Mouse (Mus musculus) left cerebral cortex, adult 8-10 months (tissue): ENCODE measurements around the gene Vmn1r223. TPM values are rescaled to one million over a fixed set of nuclear protein-coding genes. Genes with fewer than 3 reads are reported as not detected.

Source experiments
- total RNA-seq, 4 experiments: library from RNA; stranded (reverse); gene quantifications; 2 replicates each; pipeline ENCODE4 v1.2.4; 2022

The Vmn1r223 gene
- total RNA-seq, 4 experiments from 2014 or later = not detected

Other genes starting within 250 kb of the Vmn1r223 start
- gene Vmn1r213, start 239.5 kb upstream of the Vmn1r223 start, total RNA-seq = not detected
- not detected for gene Vmn1r214, start 216.7 kb upstream of the Vmn1r223 start, total RNA-seq
- not detected for gene Vmn1r215, start 179.1 kb upstream of the Vmn1r223 start, total RNA-seq
- not detected for gene Vmn1r217, start 128.9 kb upstream of the Vmn1r223 start, total RNA-seq
- gene Vmn1r218, start 114.0 kb upstream of the Vmn1r223 start, total RNA-seq = not detected
- gene Vmn1r219, start 87.8 kb upstream of the Vmn1r223 start, total RNA-seq = not detected
- gene Vmn1r220, start 59.2 kb upstream of the Vmn1r223 start, total RNA-seq = not detected
- gene Vmn1r221, start 33.0 kb upstream of the Vmn1r223 start, total RNA-seq = not detected
- not detected for gene Vmn1r222, start 11.2 kb upstream of the Vmn1r223 start, total RNA-seq
- gene Zfp322a, start 122.1 kb downstream of the Vmn1r223 start, total RNA-seq = 10 to 100 TPM; 24.9 to 29.0 (median 26.7) TPM
- gene Abt1, start 176.7 kb downstream of the Vmn1r223 start, total RNA-seq = 1 to 10 TPM; 8.1 to 9.3 (median 8.6) TPM
- under 1 TPM in 2 of 4 experiments, not detected in 2; 0.09 to 0.13 TPM for gene Btn1a1, start 218.8 kb downstream of the Vmn1r223 start, total RNA-seq
- 1 to 10 TPM in 2 of 4 experiments, under 1 TPM in 2; 0.63 to 1.1 (median 0.99) TPM for gene Btn2a2, start 241.7 kb downstream of the Vmn1r223 start, total RNA-seq